Mouse (Mus musculus) liver, postnatal 0 days (tissue): Measurements from ENCODE around the gene Cbarp.

Experiments used
- CTCF ChIP-seq: sonication (generic); IDR thresholded peaks from 2 replicates; pipeline ENCODE4 v1.5.1; 2016; ENCODE audit warnings: antibody characterized with exemption, low read depth
- EP300 ChIP-seq: IDR thresholded peaks from 2 replicates; pipeline ENCODE4 v1.6.1; 2016; ENCODE audit warnings: antibody characterized with exemption, low read depth, mild to moderate bottlenecking

GRCm38 (mm10) chr10:80136179-80136951 lies 4.3 kb downstream of the Cbarp start:
- no peak for TF ChIP-seq CTCF
- no peak for TF ChIP-seq EP300
